Mouse (Mus musculus): ENCODE results near the gene Syp.
A peak's percentile ranks its signal among the peaks of the same experiment; 100 is the strongest.

Gene Syp

DNA sequence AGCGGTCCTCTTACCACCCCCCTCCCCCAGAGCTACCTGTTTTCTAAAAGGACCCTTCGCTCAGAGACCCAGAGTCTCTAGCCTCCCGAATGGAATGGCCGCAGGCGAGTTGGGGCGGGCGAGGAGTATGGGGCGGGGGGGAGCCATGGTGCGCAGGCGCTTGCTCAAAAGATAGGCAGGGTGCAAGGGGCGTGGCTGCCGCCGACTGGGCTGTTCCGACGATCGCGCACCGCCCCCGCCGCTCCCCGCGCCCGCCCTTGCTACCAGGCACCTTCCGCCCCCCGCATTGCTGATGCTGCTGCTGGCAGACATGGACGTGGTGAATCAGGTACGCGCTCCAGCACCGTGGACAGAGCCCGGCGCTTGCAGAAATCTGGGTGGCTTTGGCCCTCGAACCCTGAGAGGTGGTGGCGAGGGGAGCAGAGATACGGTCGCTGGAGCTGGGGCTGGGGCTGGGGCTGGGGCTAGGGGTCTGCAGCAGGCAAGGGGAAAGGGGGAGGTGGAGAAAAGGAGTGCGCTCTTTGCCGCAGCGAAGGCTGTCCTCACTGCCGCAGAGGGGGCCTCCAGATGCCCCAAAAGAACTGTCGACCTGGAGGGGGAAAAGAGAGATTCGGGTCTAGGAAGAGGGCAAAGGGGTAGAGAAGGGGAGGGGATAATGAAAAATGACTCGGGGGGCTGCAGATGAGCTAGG is at the start of gene Syp:
TSS of gene Syp (plus strand) at position 71 of the 691 bp plus-strand sequence.
- DNase-seq (ENCODE audit: low spot score) = peak; percentile 74

DNA sequence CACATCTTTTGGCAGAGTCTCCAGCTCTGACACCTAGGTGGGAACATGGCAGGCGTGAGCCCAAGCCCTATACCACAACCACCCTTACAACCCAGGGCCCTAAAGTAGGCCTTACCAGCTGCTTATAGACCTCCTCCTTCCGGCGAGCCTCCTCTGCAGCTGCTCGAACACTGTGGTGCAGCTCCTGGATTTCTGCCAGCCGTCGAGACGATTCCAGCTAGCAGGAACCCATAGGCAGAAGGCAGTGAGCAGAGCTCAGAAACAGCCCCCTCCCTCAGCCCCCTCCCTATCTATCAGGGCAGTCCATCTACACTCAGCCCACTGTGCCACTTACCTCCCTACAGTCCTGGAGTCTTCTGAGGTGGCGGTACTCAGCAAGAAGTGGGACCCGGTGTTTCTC is 42.9 kb upstream of the Syp start:
- no peak for DNase-seq (ENCODE audit: low spot score)

DNA sequence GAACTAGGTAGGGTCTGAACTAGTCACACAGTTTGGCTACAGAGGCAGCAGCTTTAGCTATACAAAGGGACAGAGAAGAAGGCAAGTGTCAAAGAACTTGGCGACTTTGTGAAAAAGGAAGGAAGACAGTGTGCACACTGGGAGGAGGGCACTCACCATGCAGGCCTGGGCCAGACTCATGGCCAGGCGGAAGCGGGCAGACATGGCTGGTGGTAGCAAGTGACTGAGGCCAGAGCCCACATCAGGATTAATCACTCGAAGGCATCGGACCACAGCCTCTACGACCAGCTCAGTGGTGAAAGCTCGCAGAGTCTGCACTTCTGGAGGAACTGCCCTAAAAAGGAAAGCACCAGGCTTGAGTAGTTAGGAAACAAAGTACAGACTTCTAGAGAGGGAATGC is 34.3 kb upstream of the Syp start:
- no peak for DNase-seq (ENCODE audit: low spot score)

DNA sequence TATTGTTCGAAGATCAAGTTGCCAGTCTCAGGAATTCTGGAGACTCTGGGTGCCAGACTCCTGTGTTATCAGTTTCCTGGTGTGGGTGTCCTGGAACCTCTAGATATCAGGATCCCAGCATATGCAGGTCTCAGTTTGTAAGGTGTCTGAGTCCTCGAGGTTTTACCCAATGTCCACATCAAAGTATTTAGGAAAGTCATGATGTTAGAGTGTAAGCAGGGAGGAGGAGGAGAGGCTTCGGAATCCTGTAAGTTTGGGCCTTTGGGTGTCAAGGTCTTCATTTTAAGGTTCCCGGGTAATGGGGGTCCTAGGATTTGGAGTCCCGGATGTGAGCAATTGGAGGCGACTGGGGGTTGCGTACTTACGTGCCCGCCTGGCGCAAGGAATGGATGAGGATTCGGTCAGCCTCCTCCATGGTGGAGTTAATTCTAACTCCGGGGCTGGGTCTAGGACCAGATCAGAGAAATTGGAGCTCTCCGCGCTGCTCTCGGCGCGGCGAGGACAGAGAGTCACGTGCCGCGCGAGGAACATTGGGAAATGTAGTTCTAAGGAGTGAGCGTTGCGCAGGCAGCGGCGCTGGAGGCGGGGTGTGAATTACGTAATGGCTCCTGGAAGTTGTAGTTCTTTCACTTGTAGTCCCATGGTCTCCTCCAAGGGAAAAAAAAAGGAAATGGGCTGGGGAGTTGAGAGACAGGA is 33.2 kb upstream of the Syp start, which contains the start of gene Ccdc22:
TSS of gene Ccdc22 (minus strand) at position 639 of the 696 bp plus-strand sequence.
- DNase-seq (ENCODE audit: low spot score) = peak; percentile 75

DNA sequence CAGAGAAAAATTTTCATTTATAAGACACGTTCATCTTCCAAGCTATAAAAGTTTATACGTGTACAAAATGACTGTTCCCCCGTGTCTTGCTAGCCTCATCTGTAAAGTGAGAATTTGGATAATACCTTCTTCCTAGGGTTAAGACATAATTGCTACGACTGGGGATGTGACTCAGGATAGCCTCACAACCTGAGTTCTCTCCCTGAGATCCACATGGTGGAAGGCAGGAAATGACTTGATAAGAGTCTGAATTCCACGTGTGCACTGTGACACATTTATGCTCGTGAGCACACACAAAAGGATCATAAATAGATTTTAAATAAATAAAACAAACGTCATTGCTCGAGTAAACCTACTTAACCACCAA is 32.7 kb upstream of the Syp start:
- no peak for DNase-seq (ENCODE audit: low spot score)

DNA sequence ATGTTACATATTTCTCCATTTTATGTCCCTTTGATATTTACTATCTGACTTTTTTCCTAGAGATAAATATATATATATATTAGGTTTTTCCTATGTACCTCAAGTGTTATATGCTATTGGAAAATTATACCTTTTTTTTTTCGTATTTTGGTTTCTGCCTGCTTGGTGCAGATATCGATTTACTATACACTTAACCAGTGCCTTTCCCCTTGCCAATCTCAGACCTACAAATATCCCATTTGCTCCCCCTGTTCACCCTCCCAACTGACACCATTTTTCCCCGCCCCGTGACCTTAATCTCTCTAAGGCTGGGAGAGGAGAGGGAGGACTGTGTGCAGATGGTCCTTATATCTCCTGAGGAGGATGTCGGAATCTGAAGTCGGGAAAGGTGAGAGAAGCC is 31.5 kb upstream of the Syp start, which contains the start of gene Cacna1f:
TSS of gene Cacna1f (plus strand) at position 301 of the 400 bp plus-strand sequence.
- no peak for DNase-seq (ENCODE audit: low spot score)

DNA sequence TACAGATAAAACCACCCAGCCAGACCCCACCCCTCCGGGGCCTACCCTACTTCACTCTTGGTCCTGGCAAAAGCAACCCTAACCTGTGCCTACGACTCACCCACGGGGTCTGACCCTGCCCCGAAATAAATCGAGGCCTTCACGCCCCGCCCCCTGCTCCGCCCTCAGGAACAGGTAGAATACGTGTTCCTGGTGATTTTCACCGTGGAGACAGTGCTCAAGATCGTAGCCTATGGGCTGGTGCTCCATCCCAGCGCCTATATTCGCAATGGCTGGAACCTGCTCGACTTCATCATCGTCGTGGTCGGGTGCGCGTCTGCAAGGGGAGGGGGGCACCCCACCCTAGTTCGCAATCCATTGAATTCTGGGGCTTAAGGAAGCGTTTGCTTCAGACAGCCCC is 28.2 kb upstream of the Syp start:
- no peak for DNase-seq (ENCODE audit: low spot score)

DNA sequence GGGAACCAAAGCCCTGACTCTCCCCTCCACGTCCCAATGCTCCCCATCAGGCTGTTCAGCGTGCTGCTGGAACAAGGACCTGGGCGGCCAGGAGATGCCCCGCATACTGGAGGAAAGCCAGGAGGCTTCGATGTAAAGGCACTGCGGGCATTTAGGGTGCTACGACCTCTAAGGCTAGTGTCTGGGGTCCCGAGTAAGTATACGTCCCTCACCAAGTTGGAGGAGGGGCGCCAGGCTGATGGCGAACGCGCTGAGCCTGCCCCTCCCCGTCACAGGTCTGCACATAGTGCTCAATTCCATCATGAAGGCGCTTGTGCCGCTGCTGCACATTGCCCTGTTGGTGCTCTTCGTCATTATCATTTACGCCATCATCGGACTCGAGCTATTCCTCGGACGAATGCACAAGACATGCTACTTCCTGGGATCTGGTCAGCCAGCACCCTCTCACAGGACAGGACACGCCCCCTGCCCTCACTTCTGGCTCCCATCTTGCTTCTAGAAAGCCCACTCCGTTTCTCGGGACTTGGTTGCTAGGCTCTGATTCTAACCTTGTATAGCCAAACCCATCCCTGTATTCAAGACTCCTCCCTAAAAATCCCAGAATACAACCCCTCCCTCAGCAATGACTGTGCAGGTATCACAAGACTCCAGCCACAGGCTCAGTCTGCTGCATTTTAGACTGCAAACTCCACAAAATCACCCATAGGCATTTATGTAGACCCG is 27.6 kb upstream of the Syp start:
- DNase-seq (ENCODE audit: low spot score) = no peak

DNA sequence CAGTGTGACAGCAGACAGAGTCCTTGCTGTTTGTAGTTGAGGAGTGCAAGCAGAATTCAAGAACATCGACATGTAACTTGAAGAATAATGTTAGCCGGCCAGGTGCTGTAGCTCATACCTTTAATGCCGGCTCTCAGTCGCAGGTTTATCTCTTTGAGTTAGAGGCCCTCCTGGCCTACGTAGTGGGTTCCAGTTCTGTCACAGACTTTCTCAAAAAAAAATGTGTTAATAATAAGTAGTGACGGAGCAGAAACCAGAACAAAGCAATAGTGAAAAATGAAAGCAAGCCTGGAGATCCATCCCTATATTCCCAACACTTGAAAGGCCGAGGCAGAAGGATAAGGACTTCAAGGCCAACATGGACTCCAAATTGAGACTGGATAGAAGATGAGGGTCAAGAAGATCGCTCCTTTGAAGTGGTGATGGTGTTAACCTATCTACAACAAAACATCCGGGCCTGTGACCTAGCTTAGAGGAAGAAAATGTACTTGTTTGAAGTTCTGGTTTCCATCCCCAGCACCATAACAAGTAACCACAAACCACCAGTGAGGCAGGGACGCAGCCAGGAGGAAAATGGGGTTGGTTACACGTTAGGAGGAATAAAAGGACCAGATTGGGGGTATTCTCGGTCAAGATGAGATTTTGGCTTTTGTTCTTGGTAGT is 20.3 kb upstream of the Syp start:
- DNase-seq (ENCODE audit: low spot score) = no peak

DNA sequence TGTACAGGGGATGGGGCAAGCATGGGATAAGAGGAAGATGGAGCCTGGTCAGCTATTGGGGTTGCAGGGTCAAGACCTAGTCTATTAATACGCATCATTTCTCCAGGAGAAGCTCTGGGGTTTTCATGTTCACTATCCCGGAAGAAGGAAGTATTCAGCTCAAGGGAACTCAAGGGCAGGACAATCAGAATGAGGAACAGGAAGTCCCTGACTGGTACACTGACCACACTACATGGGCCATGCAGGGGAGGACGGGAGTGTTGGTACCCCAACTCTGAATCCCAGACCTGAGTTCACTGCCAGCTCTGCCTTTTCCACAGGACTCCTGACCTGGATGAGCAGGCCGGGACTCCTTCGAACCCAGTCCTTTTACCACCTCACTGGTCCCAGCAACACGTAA is 5.7 kb upstream of the Syp start:
- no peak for DNase-seq (ENCODE audit: low spot score)

DNA sequence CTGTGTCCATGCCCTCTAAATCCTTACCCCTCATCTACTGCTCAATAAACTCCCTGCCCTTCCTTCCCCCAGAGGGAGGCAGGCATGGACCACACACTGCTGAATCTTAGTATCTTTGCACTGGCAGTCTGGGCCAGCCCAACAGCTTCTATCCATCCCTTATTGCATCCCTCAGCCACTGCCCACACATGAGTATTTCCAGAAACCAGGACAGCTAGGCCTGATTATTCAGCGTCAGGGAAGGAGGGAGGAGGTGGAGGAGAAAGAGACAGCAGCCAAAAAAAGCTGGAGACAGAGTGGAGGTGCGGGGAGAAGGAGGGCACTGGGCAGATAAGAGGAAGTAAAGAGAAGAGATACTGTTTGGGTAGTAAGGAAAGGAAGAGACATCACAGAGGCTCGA is 3.2 kb upstream of the Syp start:
- DNase-seq (ENCODE audit: low spot score) = no peak

DNA sequence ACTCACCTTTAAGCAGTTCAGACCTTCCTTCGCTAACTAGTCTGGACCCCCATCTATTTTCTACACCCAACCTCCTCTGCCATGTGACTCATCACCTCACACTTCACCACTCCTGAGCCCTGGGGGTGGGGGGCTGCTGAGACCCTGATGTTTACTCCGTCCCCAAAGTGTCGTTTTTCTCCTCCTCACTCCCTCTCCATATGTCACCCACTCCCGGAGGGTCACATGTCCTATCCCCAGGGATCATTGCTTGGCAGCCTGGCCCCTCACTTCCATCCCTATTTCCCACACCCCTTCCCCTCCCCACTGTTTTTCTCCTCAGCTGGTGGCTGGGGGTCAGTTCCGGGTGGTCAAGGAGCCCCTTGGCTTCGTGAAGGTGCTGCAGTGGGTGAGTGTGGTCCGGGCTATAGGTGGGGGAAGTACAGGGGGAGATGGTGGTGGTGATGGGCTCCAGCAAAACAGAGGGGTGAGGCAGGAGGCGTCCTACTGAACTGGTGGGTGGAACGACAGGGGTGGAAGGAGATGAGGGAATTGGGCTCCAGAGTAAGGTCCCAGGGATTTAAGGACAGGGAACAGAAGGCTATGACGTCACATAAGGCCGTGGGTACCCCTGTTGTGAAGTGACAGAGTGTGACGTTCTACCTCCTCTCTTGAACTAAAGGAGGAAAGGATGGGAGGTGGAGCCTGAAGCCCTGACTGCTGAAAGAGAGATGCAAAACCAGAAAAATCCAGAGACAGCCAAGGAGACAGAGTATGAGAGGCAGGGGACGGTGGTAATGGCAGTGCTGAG is 1.5 kb downstream of the Syp start:
- no peak for DNase-seq (ENCODE audit: low spot score)

DNA sequence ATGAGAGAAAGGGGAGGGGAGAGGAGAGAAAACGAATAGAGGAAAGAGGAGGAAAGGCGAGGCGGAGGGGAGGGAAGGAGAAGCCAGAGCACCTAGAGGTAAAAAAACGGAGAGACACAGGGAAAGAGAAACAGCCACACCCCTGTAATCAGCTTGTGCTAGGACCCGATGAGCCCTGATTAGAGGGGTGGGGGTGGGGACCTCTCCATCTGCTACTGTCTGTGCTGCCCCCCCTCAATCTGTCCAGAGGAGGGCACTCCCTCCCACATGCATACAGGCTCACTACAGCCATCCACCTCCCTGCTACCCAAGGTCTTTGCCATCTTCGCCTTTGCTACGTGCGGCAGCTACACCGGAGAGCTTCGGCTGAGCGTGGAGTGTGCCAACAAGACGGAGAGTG is 2.5 kb downstream of the Syp start:
- no peak for DNase-seq (ENCODE audit: low spot score)

DNA sequence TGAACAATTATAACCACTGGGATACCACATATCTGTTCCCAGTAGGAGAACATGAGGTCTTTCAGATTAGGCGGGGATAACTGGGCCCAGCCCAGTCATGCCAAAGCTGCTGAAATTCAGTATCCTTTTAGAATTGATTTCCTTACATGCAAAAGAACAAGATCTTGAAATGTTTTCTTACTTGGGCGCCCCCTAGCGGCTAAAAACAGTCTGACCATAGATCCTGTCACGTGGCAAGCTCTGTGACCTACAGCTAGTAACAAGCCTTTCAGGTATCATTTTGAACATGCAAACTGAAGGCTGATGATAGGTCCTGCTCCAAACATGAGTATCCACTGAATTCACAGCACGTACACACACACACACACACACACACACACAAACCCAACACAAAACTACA is 7.1 kb downstream of the Syp start:
- peak; percentile 66 for DNase-seq (ENCODE audit: low spot score)

DNA sequence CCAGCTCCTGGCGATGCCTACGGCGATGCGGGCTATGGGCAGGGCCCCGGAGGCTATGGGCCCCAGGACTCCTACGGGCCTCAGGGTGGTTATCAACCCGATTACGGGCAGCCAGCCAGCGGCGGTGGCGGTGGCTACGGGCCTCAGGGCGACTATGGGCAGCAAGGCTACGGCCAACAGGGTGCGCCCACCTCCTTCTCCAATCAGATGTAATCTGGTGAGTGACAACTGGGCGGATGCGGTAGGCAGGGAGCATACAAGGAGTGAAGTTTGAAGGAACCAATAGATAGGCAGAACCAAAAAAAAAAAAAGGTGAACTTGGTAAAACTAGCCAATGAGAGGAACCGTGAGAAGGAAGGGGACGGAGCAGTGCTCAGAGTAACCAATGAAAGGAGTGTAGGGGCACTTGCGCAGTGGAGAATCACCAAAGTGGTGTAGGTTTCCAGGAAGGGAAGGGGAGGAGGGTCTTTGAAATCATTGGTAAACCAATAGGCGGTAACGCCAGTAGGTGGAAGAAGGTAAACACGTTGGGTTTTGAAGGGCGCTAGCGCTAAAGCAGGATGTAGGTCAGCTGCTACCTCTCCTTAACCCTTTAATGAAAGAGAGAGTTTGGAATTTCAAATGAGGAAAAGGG is 10.5 kb downstream of the Syp start:
- DNase-seq (ENCODE audit: low spot score) = peak; percentile 79

DNA sequence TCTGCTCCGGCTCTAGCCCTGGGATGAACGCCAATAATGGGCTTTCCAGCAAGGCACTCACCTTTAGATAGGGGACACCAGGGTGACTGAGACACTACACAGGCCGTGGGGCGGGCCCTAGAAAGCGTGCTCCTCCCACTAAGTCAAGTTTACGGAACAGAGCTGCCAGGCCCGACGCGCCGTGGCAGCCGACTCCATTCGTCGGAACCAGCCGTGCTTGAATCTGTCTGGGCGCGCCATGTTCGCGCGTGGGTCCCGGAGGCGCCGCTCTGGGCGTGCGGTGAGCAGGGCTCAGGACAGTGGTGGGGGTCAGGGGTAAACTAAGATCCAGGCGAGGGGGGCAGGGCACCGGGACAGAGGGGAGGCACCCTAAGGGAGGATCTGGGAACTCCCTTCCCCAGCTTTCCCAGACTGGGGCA is 19.0 kb downstream of the Syp start, which contains the start of gene Prickle3:
TSS of gene Prickle3 (plus strand) at position 40 of the 419 bp plus-strand sequence.
- no peak for DNase-seq (ENCODE audit: low spot score)

DNA sequence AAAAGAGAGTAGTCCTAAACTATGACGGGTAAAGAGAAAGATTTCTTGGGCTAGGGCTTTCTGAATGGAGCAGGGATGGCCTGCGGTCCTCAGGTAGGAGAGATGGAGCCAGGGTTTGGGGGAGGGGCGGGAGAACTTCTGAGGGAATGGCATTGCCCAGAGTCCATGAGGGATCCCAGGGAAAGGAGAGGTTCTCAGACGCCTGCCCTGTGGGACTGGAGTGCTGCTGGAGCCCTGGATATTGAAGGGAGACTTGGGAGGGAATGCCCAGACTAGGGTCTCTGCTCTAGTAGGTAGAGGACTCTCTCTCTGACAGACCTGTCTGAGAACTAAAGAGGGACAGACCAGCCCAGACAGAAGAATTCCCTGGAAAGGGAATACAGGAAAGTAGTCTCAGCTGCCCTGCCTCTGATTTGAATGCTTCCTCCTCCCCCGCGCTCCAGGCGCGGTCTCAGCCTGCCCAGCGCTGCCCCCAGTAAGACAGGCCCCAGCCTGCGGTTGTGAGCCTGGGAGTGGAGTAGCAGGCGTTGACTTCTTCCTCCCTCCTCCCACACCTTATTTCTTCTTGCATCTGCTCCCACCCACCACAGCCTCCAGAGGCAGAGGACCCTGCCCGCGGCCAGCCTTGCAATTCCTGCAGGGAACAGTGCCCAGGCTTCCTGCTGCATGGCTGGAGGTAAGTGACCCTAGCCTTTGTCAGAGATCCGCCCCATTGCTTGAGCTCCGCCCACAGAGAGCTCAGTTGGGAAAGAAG is 19.9 kb downstream of the Syp start:
- no peak for DNase-seq (ENCODE audit: low spot score)

DNA sequence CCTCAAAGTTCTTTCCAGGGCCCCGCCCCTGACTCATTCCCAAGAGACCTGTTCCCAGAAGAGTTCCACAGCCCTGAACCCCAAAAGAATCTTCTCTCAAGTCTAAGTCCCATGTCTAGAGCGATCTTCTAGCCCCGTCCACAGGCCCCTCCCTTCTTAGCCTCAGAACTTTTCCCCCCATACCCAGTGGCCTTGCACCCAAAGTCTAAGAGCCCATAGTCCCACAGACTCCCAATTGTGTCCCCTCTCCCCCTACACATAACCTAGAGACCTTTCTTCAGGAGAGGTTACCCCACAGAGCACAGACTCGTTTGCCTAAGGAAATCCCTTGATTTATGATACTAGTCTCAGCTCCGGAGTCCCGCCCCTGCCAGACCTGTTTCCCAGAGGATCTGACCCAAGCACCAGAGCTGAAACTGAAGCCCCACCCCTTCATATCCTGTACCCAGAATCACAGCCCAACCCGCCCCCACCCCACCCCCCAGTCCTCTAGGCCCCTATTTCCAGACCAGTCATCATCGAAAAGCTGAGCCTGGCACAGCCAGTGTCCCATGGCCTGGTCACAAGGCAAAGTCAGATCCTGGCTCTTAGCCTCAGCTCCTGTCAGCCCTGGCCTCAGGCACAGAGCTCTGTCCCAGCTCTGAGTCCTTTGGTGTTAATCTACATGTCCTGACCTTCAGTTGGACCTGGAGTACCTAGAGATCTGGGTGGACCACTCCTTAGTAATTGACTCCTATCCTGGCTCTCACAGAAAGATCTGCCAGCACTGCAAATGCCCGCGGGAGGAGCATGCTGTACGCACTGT is 20.7 kb downstream of the Syp start:
- DNase-seq (ENCODE audit: low spot score) = no peak

DNA sequence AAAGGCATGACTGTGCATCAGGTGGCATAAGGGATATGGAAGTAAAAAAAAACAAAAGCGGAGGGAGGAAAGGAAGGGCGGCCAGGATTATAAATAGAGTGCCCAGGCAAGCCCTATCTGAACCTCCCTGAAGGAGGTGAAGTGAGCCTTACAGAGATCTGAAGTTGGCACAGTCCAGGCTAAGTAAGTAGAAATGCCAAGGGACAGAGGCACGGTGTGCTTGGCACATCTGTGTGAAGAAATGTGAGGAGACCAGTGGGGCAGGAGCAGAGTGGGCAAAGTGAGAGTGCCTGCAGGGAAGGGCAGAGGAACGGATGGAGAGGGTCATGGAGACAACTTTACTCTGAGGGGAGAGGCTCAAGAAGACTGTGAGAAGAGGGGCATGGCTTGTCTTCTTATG is 22.8 kb downstream of the Syp start:
- no peak for DNase-seq (ENCODE audit: low spot score)

DNA sequence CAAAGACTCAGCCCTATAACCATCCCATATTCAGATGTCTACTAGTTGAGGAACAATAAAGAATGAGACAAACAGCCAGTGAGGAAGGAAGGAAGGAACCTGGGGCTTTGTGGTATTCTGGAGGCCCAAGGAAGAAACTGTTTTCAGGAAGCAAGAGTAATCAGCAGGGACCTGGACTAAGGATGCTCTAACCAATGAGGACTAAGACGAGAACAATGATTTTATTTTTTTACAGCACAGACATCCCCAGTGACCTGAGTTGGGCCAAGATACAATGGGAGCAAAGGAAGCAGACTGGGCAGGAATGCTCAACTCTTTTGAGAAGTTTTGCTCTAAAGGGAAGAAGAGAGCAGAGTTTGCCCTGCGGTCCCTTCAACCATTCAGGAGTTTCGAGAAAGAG is 24.7 kb downstream of the Syp start:
- no peak for DNase-seq (ENCODE audit: low spot score)

Data from left cerebral cortex, adult 11 months (tissue).